Mouse (Mus musculus) heart, embryonic 15.5 days (tissue): Measurements from ENCODE around the gene Prc1. TPM values are rescaled to one million over a fixed set of nuclear protein-coding genes. Genes with fewer than 3 reads are reported as not detected.

Source experiments
- ATAC-seq: fragments of 200-750 bp; cut with Nextera tagmentation; replicated peaks from 2 replicates; pipeline ENCODE4 v1.8.0; 2017; ENCODE audit warnings: low read depth, moderate TSS enrichment; ENCODE audit not compliant: insufficient number of reproducible peaks, insufficient read depth, low FRiP score
- H3K27ac ChIP-seq: fragments of 300-500 bp; sonication (generic); 2 replicates; pipeline ENCODE4 v1.5.1; 2015; ENCODE audit warnings: mild to moderate bottlenecking, inconsistent platforms
- H3K27me3 ChIP-seq: fragments of 300-500 bp; sonication (generic); 2 replicates; pipeline ENCODE4 v1.6.1; 2015; ENCODE audit warnings: inconsistent platforms
- H3K36me3 ChIP-seq: fragments of 300-500 bp; sonication (generic); 2 replicates; pipeline ENCODE4 v1.6.1; 2015; ENCODE audit warnings: mild to moderate bottlenecking, inconsistent platforms
- H3K4me1 ChIP-seq: fragments of 300-500 bp; sonication (generic); replicated peaks from 2 replicates; pipeline ENCODE4 v1.6.1; 2015; ENCODE audit warnings: inconsistent platforms
- H3K4me2 ChIP-seq: fragments of 300-500 bp; sonication (generic); 2 replicates; pipeline ENCODE4 v1.6.1; 2015; ENCODE audit warnings: inconsistent platforms, mild to moderate bottlenecking, moderate library complexity
- H3K4me3 ChIP-seq: fragments of 300-500 bp; sonication (generic); 2 replicates; pipeline ENCODE4 v1.5.1; 2015; ENCODE audit warnings: mild to moderate bottlenecking, inconsistent platforms
- H3K9ac ChIP-seq: fragments of 300-500 bp; sonication (generic); 2 replicates; pipeline ENCODE4 v1.6.1; 2015; ENCODE audit warnings: mild to moderate bottlenecking, inconsistent platforms
- H3K9me3 ChIP-seq: fragments of 300-500 bp; sonication (generic); replicated peaks from 2 replicates; pipeline ENCODE4 v1.6.1; 2016; ENCODE audit warnings: inconsistent platforms
- WGBS: fragments of 180-500 bp; shearing (Covaris S2); methylation state at CpG from one replicate; pipeline ENCODE4 v1.1.7; 2015; ENCODE audit warnings: mixed read lengths; 5-methylcytosine and 5-hydroxymethylcytosine counted together
- polyA plus RNA-seq: library from polyadenylated mRNA; unstranded; fragments of >200 nt; fragmentation: Nextera tagmentation; extraction: Ambion mirVana; gene quantifications from 2 replicates; pipeline ENCODE4 v1.2.1, GENCODE M21; 2015

Prc1 gene
- polyA plus RNA-seq, 1 experiment from 2014 or later, result 125 TPM

GRCm38 (mm10) chr7:80285725-80286124, 8.5 kb upstream of the Prc1 start:
- no peak for ATAC-seq
- Histone ChIP-seq H3K27me3 (no peaks in the 10 kb centered on the region), H3K4me3 (no peak overlapping the region), H3K9ac (no peak overlapping the region), H3K4me2 (no peak overlapping the region), H3K9me3 (no peaks in the 10 kb centered on the region), H3K36me3 (peaks cover 64% of the 10 kb centered on the region), H3K27ac (no peak overlapping the region), H3K4me1 (no peaks in the 10 kb centered on the region)
- 93% methylated on average over 6 of the region's 6 CpGs for WGBS

- WGBS, result 86% methylated on average over 10 of the region's 10 CpGs
- ATAC-seq, result no peak
- no peaks in the 10 kb centered on the region for H3K27me3 ChIP-seq
- H3K4me2 ChIP-seq, result no peak overlapping the region
- H3K4me1 ChIP-seq, result no peaks in the 10 kb centered on the region
- no peak overlapping the region for H3K9ac ChIP-seq
- no peak overlapping the region for H3K4me3 ChIP-seq
- no peak overlapping the region for H3K27ac ChIP-seq
- H3K9me3 ChIP-seq, result no peaks in the 10 kb centered on the region
- peaks cover 64% of the 10 kb centered on the region for H3K36me3 ChIP-seq
These were observed 6.5 kb upstream of the Prc1 start for GRCm38 (mm10) chr7:80287736-80288135.

GRCm38 (mm10) chr7:80294764-80295648, 756 bp downstream of the Prc1 start:
- Histone ChIP-seq H3K4me3 (peak overlapping the region; percentile 90), H3K9me3 (no peaks in the 10 kb centered on the region), H3K36me3 (peaks cover 11% of the 10 kb centered on the region; the same call in 1 of the 2 replicates), H3K27ac (peak overlapping the region; percentile 77), H3K9ac (peak overlapping the region; percentile 75), H3K4me1 (peaks cover 25% of the 10 kb centered on the region), H3K4me2 (peak overlapping the region; percentile 73), H3K27me3 (no peaks in the 10 kb centered on the region)
- peak; percentile 33 for ATAC-seq
- 9% methylated on average over 37 of the region's 37 CpGs for WGBS

GRCm38 (mm10) chr7:80296462-80296861, 2.2 kb downstream of the Prc1 start:
- H3K4me2 ChIP-seq, result peak overlapping the region; percentile 73
- peaks cover 25% of the 10 kb centered on the region for H3K4me1 ChIP-seq
- H3K27ac ChIP-seq, result no peak overlapping the region
- peak overlapping the region; percentile 90 for H3K4me3 ChIP-seq
- peaks cover 17% of the 10 kb centered on the region for H3K36me3 ChIP-seq
- no peaks in the 10 kb centered on the region for H3K9me3 ChIP-seq
- no peak overlapping the region for H3K9ac ChIP-seq
- WGBS, result 92% methylated on average over 6 of the region's 6 CpGs
- ATAC-seq, result no peak
- H3K27me3 ChIP-seq, result no peaks in the 10 kb centered on the region

GRCm38 (mm10) chr7:80297041-80297440, 2.8 kb downstream of the Prc1 start:
- WGBS, result 68% methylated on average over 3 of the region's 3 CpGs
- H3K27ac ChIP-seq, result no peak overlapping the region
- H3K4me2 ChIP-seq, result peak overlapping the region; percentile 73; the same call in 1 of the 2 replicates
- no peak overlapping the region for H3K9ac ChIP-seq
- H3K36me3 ChIP-seq, result peaks cover 23% of the 10 kb centered on the region
- no peaks in the 10 kb centered on the region for H3K27me3 ChIP-seq
- ATAC-seq, result no peak
- no peaks in the 10 kb centered on the region for H3K9me3 ChIP-seq
- H3K4me3 ChIP-seq, result no peak overlapping the region
- H3K4me1 ChIP-seq, result peaks cover 25% of the 10 kb centered on the region

GRCm38 (mm10) chr7:80298754-80299153, 4.5 kb downstream of the Prc1 start:
- WGBS, result 98% methylated on average over 4 of the region's 4 CpGs

GRCm38 (mm10) chr7:80299568-80299967, 5.3 kb downstream of the Prc1 start:
- no peak for ATAC-seq
- Histone ChIP-seq H3K27ac (no peak overlapping the region), H3K9me3 (no peaks in the 10 kb centered on the region), H3K36me3 (peaks cover 46% of the 10 kb centered on the region), H3K4me3 (no peak overlapping the region), H3K9ac (no peak overlapping the region), H3K4me2 (no peak overlapping the region), H3K4me1 (peaks cover 22% of the 10 kb centered on the region), H3K27me3 (no peaks in the 10 kb centered on the region)
- 85% methylated on average over 3 of the region's 3 CpGs for WGBS

More at GRCm38 (mm10) chr7:80298754-80299153, 4.5 kb downstream of the Prc1 start:
- Histone ChIP-seq H3K4me1 (peaks cover 24% of the 10 kb centered on the region), H3K27me3 (no peaks in the 10 kb centered on the region), H3K27ac (no peak overlapping the region), H3K4me3 (no peak overlapping the region), H3K9me3 (no peaks in the 10 kb centered on the region), H3K9ac (no peak overlapping the region), H3K36me3 (peaks cover 38% of the 10 kb centered on the region), H3K4me2 (no peak overlapping the region)
- ATAC-seq, result no peak

GRCm38 (mm10) chr7:80301522-80301921, 7.3 kb downstream of the Prc1 start:
- no peaks in the 10 kb centered on the region for H3K9me3 ChIP-seq
- H3K27me3 ChIP-seq, result no peaks in the 10 kb centered on the region
- WGBS, result 93% methylated on average over 2 of the region's 2 CpGs
- H3K4me1 ChIP-seq, result peaks cover 15% of the 10 kb centered on the region
- no peak overlapping the region for H3K27ac ChIP-seq
- H3K9ac ChIP-seq, result no peak overlapping the region
- no peak overlapping the region for H3K4me2 ChIP-seq
- ATAC-seq, result no peak
- no peak overlapping the region for H3K4me3 ChIP-seq
- H3K36me3 ChIP-seq, result peaks cover 64% of the 10 kb centered on the region

GRCm38 (mm10) chr7:80307766-80308165, 13.5 kb downstream of the Prc1 start:
- Histone ChIP-seq H3K36me3 (peaks cover 94% of the 10 kb centered on the region), H3K9me3 (no peaks in the 10 kb centered on the region), H3K27me3 (no peaks in the 10 kb centered on the region), H3K9ac (no peak overlapping the region), H3K4me3 (no peak overlapping the region), H3K27ac (no peak overlapping the region), H3K4me2 (no peak overlapping the region), H3K4me1 (no peaks in the 10 kb centered on the region)
- ATAC-seq, result no peak
- 86% methylated on average over 3 of the region's 3 CpGs for WGBS

- H3K27me3 ChIP-seq, result no peaks in the 10 kb centered on the region
- no peaks in the 10 kb centered on the region for H3K4me1 ChIP-seq
- no peaks in the 10 kb centered on the region for H3K9me3 ChIP-seq
- no peak overlapping the region for H3K4me3 ChIP-seq
- H3K36me3 ChIP-seq, result peaks cover 96% of the 10 kb centered on the region
- H3K9ac ChIP-seq, result no peak overlapping the region
- no peak overlapping the region for H3K27ac ChIP-seq
- 77% methylated on average over 7 of the region's 7 CpGs for WGBS
- ATAC-seq, result no peak
- H3K4me2 ChIP-seq, result no peak overlapping the region
These were observed 16.5 kb downstream of the Prc1 start for GRCm38 (mm10) chr7:80310771-80311170.

GRCm38 (mm10) chr7:80315733-80316132, 21.5 kb downstream of the Prc1 start:
- 77% methylated on average over 2 of the region's 2 CpGs for WGBS
- no peak overlapping the region for H3K4me2 ChIP-seq
- H3K36me3 ChIP-seq, result peaks cover 76% of the 10 kb centered on the region
- no peak overlapping the region for H3K27ac ChIP-seq
- H3K4me1 ChIP-seq, result peaks cover 17% of the 10 kb centered on the region
- H3K9me3 ChIP-seq, result no peaks in the 10 kb centered on the region
- ATAC-seq, result no peak
- H3K4me3 ChIP-seq, result no peak overlapping the region
- H3K9ac ChIP-seq, result no peak overlapping the region
- no peaks in the 10 kb centered on the region for H3K27me3 ChIP-seq
